Mouse (Mus musculus): Measurements from ENCODE around the gene Rsad2. TPM values are rescaled to one million over a fixed set of nuclear protein-coding genes. Genes with fewer than 3 reads are reported as not detected.

Rsad2 gene
- polyA plus RNA-seq, 1 experiment from 2014 or later = 2.4 TPM

- Histone ChIP-seq H3K36me3 (ENCODE audit: control insufficient read depth, insufficient read depth) (no peaks in the 10 kb centered on the region), H3K9me3 (replicated peaks; ENCODE audit: control insufficient read depth, low read length) (no peaks in the 10 kb centered on the region), H3K27ac (ENCODE audit: low read length) (no peak overlapping the region), H3K4me3 (ENCODE audit: low read length) (no peak overlapping the region), H3K9ac (ENCODE audit: low read length) (no peak overlapping the region), H3K4me1 (ENCODE audit: control insufficient read depth, insufficient read depth, low read length) (peaks cover 8% of the 10 kb centered on the region; the same call in 1 of the 2 replicates), H3K27me3 (ENCODE audit: control insufficient read depth, insufficient read depth, low read length) (no peaks in the 10 kb centered on the region), H3K4me2 (ENCODE audit: low read depth, low read length) (no peak overlapping the region)
- ATAC-seq (replicated peaks; ENCODE audit: extremely low read depth, insufficient read depth, low FRiP score) = no peak
- 89% methylated on average over 6 of the region's 6 CpGs for WGBS
These were observed 17.5 kb upstream of the Rsad2 start for GRCm38 (mm10) chr12:26473746-26474145.

GRCm38 (mm10) chr12:26472770-26473481, 16.7 kb upstream of the Rsad2 start:
- peaks cover 4% of the 10 kb centered on the region; the same call in 1 of the 2 replicates for H3K4me1 ChIP-seq (ENCODE audit: control insufficient read depth, insufficient read depth, low read length)
- no peak for ATAC-seq (replicated peaks; ENCODE audit: extremely low read depth, insufficient read depth, low FRiP score)
- H3K9me3 ChIP-seq (replicated peaks; ENCODE audit: control insufficient read depth, low read length) = no peaks in the 10 kb centered on the region
- H3K4me2 ChIP-seq (ENCODE audit: low read depth, low read length) = no peak overlapping the region
- H3K36me3 ChIP-seq (ENCODE audit: control insufficient read depth, insufficient read depth) = no peaks in the 10 kb centered on the region
- H3K4me3 ChIP-seq (ENCODE audit: low read length) = no peak overlapping the region
- 66% methylated on average over 3 of the region's 3 CpGs for WGBS
- no peak overlapping the region for H3K9ac ChIP-seq (ENCODE audit: low read length)
- H3K27ac ChIP-seq (ENCODE audit: low read length) = no peak overlapping the region
- H3K27me3 ChIP-seq (ENCODE audit: control insufficient read depth, insufficient read depth, low read length) = no peaks in the 10 kb centered on the region

GRCm38 (mm10) chr12:26471376-26471775, 15.1 kb upstream of the Rsad2 start:
- Histone ChIP-seq H3K4me2 (ENCODE audit: low read depth, low read length) (no peak overlapping the region), H3K4me3 (ENCODE audit: low read length) (no peak overlapping the region), H3K27me3 (ENCODE audit: control insufficient read depth, insufficient read depth, low read length) (no peaks in the 10 kb centered on the region), H3K27ac (ENCODE audit: low read length) (no peak overlapping the region), H3K36me3 (ENCODE audit: control insufficient read depth, insufficient read depth) (no peaks in the 10 kb centered on the region), H3K9me3 (replicated peaks; ENCODE audit: control insufficient read depth, low read length) (no peaks in the 10 kb centered on the region), H3K4me1 (ENCODE audit: control insufficient read depth, insufficient read depth, low read length) (peaks cover 4% of the 10 kb centered on the region; the same call in 1 of the 2 replicates), H3K9ac (ENCODE audit: low read length) (no peak overlapping the region)
- 63% methylated on average over 3 of the region's 3 CpGs for WGBS
- no peak for ATAC-seq (replicated peaks; ENCODE audit: extremely low read depth, insufficient read depth, low FRiP score)

GRCm38 (mm10) chr12:26470042-26470409, 13.8 kb upstream of the Rsad2 start:
- no peaks in the 10 kb centered on the region for H3K9me3 ChIP-seq (replicated peaks; ENCODE audit: control insufficient read depth, low read length)
- peak overlapping the region; percentile 85 for H3K9ac ChIP-seq (ENCODE audit: low read length)
- peak overlapping the region; percentile 79 for H3K4me2 ChIP-seq (ENCODE audit: low read depth, low read length)
- no peak overlapping the region for H3K27ac ChIP-seq (ENCODE audit: low read length)
- ATAC-seq (replicated peaks; ENCODE audit: extremely low read depth, insufficient read depth, low FRiP score) = no peak
- no peaks in the 10 kb centered on the region for H3K36me3 ChIP-seq (ENCODE audit: control insufficient read depth, insufficient read depth)
- peaks cover 4% of the 10 kb centered on the region; the same call in 1 of the 2 replicates for H3K4me1 ChIP-seq (ENCODE audit: control insufficient read depth, insufficient read depth, low read length)
- 25% methylated on average over 6 of the region's 6 CpGs for WGBS
- H3K27me3 ChIP-seq (ENCODE audit: control insufficient read depth, insufficient read depth, low read length) = no peaks in the 10 kb centered on the region
- peak overlapping the region; percentile 59 for H3K4me3 ChIP-seq (ENCODE audit: low read length)

- Histone ChIP-seq H3K27ac (ENCODE audit: low read length) (peak within 1 kb of the TSS; percentile 41), H3K9me3 (replicated peaks; ENCODE audit: control insufficient read depth, low read length) (no peaks in the 10 kb centered on the region), H3K9ac (ENCODE audit: low read length) (peak within 1 kb of the TSS; percentile 85), H3K27me3 (ENCODE audit: control insufficient read depth, insufficient read depth, low read length) (no peaks in the 10 kb centered on the region), H3K4me1 (ENCODE audit: control insufficient read depth, insufficient read depth, low read length) (peaks cover 4% of the 10 kb centered on the region; the same call in 1 of the 2 replicates), H3K4me2 (ENCODE audit: low read depth, low read length) (peak within 1 kb of the TSS; percentile 79), H3K4me3 (ENCODE audit: low read length) (peak within 1 kb of the TSS; percentile 59), H3K36me3 (ENCODE audit: control insufficient read depth, insufficient read depth) (no peaks in the 10 kb centered on the region)
- under 1% methylated on average over 69 of the region's 69 CpGs for WGBS
- ATAC-seq (replicated peaks; ENCODE audit: extremely low read depth, insufficient read depth, low FRiP score) = peak; percentile 76
These were observed 13.1 kb upstream of the Rsad2 start, which contains the start of gene Cmpk2 for GRCm38 (mm10) chr12:26469098-26470041. Gene Cmpk2, plus strand, starts transcription at chr12:26469204.

GRCm38 (mm10) chr12:26465600-26465999, 9.3 kb upstream of the Rsad2 start:
- 75% methylated on average over 5 of the region's 5 CpGs for WGBS
- H3K9ac ChIP-seq (ENCODE audit: low read length) = no peak overlapping the region
- H3K27ac ChIP-seq (ENCODE audit: low read length) = no peak overlapping the region
- H3K4me1 ChIP-seq (ENCODE audit: control insufficient read depth, insufficient read depth, low read length) = peaks cover 4% of the 10 kb centered on the region; the same call in 1 of the 2 replicates
- H3K36me3 ChIP-seq (ENCODE audit: control insufficient read depth, insufficient read depth) = no peaks in the 10 kb centered on the region
- H3K4me2 ChIP-seq (ENCODE audit: low read depth, low read length) = no peak overlapping the region
- H3K9me3 ChIP-seq (replicated peaks; ENCODE audit: control insufficient read depth, low read length) = no peaks in the 10 kb centered on the region
- no peaks in the 10 kb centered on the region for H3K27me3 ChIP-seq (ENCODE audit: control insufficient read depth, insufficient read depth, low read length)
- ATAC-seq (replicated peaks; ENCODE audit: extremely low read depth, insufficient read depth, low FRiP score) = no peak
- no peak overlapping the region for H3K4me3 ChIP-seq (ENCODE audit: low read length)

GRCm38 (mm10) chr12:26460091-26460490, 3.8 kb upstream of the Rsad2 start:
- no peaks in the 10 kb centered on the region for H3K27me3 ChIP-seq (ENCODE audit: control insufficient read depth, insufficient read depth, low read length)
- H3K9ac ChIP-seq (ENCODE audit: low read length) = no peak overlapping the region
- peak overlapping the region; percentile 34 for H3K4me2 ChIP-seq (ENCODE audit: low read depth, low read length)
- no peak for ATAC-seq (replicated peaks; ENCODE audit: extremely low read depth, insufficient read depth, low FRiP score)
- H3K4me1 ChIP-seq (ENCODE audit: control insufficient read depth, insufficient read depth, low read length) = peaks cover 14% of the 10 kb centered on the region
- H3K36me3 ChIP-seq (ENCODE audit: control insufficient read depth, insufficient read depth) = no peaks in the 10 kb centered on the region
- WGBS = 19% methylated on average over 2 of the region's 2 CpGs
- H3K4me3 ChIP-seq (ENCODE audit: low read length) = no peak overlapping the region
- H3K9me3 ChIP-seq (replicated peaks; ENCODE audit: control insufficient read depth, low read length) = no peaks in the 10 kb centered on the region
- no peak overlapping the region for H3K27ac ChIP-seq (ENCODE audit: low read length)

GRCm38 (mm10) chr12:26454682-26455081, 1.6 kb downstream of the Rsad2 start:
- no peaks in the 10 kb centered on the region for H3K27me3 ChIP-seq (ENCODE audit: control insufficient read depth, insufficient read depth, low read length)
- H3K36me3 ChIP-seq (ENCODE audit: control insufficient read depth, insufficient read depth) = no peaks in the 10 kb centered on the region
- WGBS = 35% methylated on average over 5 of the region's 5 CpGs
- H3K4me2 ChIP-seq (ENCODE audit: low read depth, low read length) = no peak overlapping the region
- no peak overlapping the region for H3K4me3 ChIP-seq (ENCODE audit: low read length)
- H3K9ac ChIP-seq (ENCODE audit: low read length) = no peak overlapping the region
- H3K4me1 ChIP-seq (ENCODE audit: control insufficient read depth, insufficient read depth, low read length) = peaks cover 9% of the 10 kb centered on the region
- no peaks in the 10 kb centered on the region for H3K9me3 ChIP-seq (replicated peaks; ENCODE audit: control insufficient read depth, low read length)
- H3K27ac ChIP-seq (ENCODE audit: low read length) = no peak overlapping the region
- no peak for ATAC-seq (replicated peaks; ENCODE audit: extremely low read depth, insufficient read depth, low FRiP score)

- Histone ChIP-seq H3K36me3 (ENCODE audit: control insufficient read depth, insufficient read depth) (no peaks in the 10 kb centered on the region), H3K4me2 (ENCODE audit: low read depth, low read length) (no peak overlapping the region), H3K27ac (ENCODE audit: low read length) (no peak overlapping the region), H3K4me1 (ENCODE audit: control insufficient read depth, insufficient read depth, low read length) (peaks cover 8% of the 10 kb centered on the region), H3K9ac (ENCODE audit: low read length) (no peak overlapping the region), H3K4me3 (ENCODE audit: low read length) (no peak overlapping the region), H3K27me3 (ENCODE audit: control insufficient read depth, insufficient read depth, low read length) (no peaks in the 10 kb centered on the region), H3K9me3 (replicated peaks; ENCODE audit: control insufficient read depth, low read length) (no peaks in the 10 kb centered on the region)
- 40% methylated on average over 4 of the region's 4 CpGs for WGBS
- no peak for ATAC-seq (replicated peaks; ENCODE audit: extremely low read depth, insufficient read depth, low FRiP score)
These were observed 3.3 kb downstream of the Rsad2 start for GRCm38 (mm10) chr12:26452951-26453350.
